ENCODE assay signal across 10 mouse cellular contexts in the genomic region with DNA sequence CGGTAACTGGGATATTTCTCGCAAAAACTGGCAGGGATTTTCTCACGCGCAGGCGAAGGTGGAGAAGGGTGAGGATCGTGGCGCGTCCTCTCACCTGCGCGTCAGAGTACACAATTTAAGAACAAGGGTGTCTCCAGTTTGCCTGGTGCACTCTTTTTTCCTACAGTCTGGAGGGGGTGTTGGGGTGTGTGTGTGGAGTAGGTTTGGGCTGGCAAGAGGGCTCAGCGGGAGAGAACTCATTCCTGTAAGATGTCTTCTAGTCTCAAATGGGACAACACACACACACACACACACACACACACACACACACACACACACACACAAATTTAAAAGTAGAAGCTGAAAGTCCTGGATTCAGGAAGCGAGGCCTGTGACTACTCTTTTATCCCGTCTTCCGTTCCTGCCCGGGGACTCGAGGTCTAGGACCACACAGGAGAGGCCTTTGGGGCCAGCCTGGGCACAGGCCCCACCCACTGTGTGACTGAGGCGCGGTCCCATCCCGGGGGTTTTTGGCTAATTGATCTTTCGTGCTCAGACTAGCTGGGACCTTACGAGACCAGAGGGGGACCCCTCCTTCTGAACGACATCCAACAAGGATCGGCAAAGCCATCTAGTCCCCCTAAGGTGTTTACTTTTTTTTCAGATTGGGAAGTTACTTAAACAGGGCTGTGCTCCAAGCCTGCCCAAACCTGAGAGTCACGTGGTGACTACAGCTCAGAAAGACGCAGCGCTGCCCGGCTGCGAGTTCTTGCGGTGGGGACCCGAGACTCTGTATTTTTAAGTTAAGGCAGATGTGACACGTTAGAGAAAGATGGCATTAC. TPM values are rescaled to one million over a fixed set of nuclear protein-coding genes. Genes with fewer than 3 reads are reported as not detected.
A peak's percentile ranks its signal among the peaks of the same experiment; 100 is the strongest.
DNase-seq lines count a peak whose midpoint lies in the region; ATAC-seq and TF ChIP-seq lines count a peak whose summit lies in the region.
"Had no signal": no experiment of that assay in that cellular context is flagged by ENCODE, and none has a peak within 500 bp of the region (broad histone marks: within the 10 kb centered on the region; RNA-seq: fewer than 3 reads in every experiment).

No protein-coding gene starts in this region.

- no peak for TF ChIP-seq POLR2A in kidney, adult 2 months (IDR thresholded peaks at IDR 0.05; ENCODE audit: low read depth, low read length)

- H3K9me3 ChIP-seq in hindbrain, postnatal 0 days (ENCODE audit: low read length) = no peaks in the 10 kb centered on the region

- H3K27me3 ChIP-seq in kidney, adult 2 months (replicated peaks; ENCODE audit: control insufficient read depth, insufficient read depth, low read length) = no peaks in the 10 kb centered on the region
- peaks cover 24% of the 10 kb centered on the region; the same call in 1 of the 2 replicates for H3K27me3 ChIP-seq in hindbrain, postnatal 0 days (ENCODE audit: insufficient read depth, low read length)
- H3K27me3 ChIP-seq: Patski had no signal

- peak; percentile 57 for ATAC-seq in common myeloid progenitor, adult 5-6 weeks (replicated peaks; ENCODE audit: low read depth, poor library complexity, severe bottlenecking)
- ATAC-seq in hindbrain, postnatal 0 days = 0 out of 2 replicates have a peak, but pooled peaks have one; percentile 2
- ATAC-seq: Patski had no signal

- no peaks in the 10 kb centered on the region for H3K4me1 ChIP-seq in kidney, adult 2 months (ENCODE audit: control insufficient read depth, insufficient read depth, low read length)
- H3K4me1 ChIP-seq in hindbrain, postnatal 0 days (ENCODE audit: insufficient read depth, low read length) = peaks cover 3% of the 10 kb centered on the region; the same call in 1 of the 2 replicates

- H3K4me3 ChIP-seq in kidney, adult 2 months (ENCODE audit: insufficient read depth, low read depth, low read length) = peak overlapping the region; percentile 26
- peak overlapping the region; percentile 55 for H3K4me3 ChIP-seq in hindbrain, postnatal 0 days (ENCODE audit: low read length)
- H3K4me3 ChIP-seq: myocyte had no signal

- H3K27ac ChIP-seq in kidney, adult 2 months (ENCODE audit: insufficient read depth, low read depth, low read length) = no peak overlapping the region
- no peak overlapping the region for H3K27ac ChIP-seq in hindbrain, postnatal 0 days

- H3K9ac ChIP-seq in hindbrain, postnatal 0 days (replicated peaks; ENCODE audit: low read length) = peak overlapping the region; percentile 48; the same call in 1 of the 2 replicates

- H3K4me2 ChIP-seq in hindbrain, postnatal 0 days (ENCODE audit: low read depth, low read length) = peak overlapping the region; percentile 97

- WGBS in kidney, adult 2 months = 6% methylated on average over 31 of the region's 31 CpGs
- 2% methylated on average over 31 of the region's 31 CpGs for WGBS in hindbrain, postnatal 0 days

- no peaks in the 10 kb centered on the region for H3K36me3 ChIP-seq in kidney, adult 2 months (ENCODE audit: control insufficient read depth, insufficient read depth, low read length)
- H3K36me3 ChIP-seq in hindbrain, postnatal 0 days (ENCODE audit: insufficient read depth, low read length) = no peaks in the 10 kb centered on the region

- no peak for DNase-seq in kidney, adult 2 months
- no peak for DNase-seq in kidney, adult 11 months
- DNase-seq in hindbrain, postnatal 0 days (ENCODE audit: low spot score) = no peak
- DNase-seq in naive thymus-derived CD4-positive, alpha-beta T cell, adult 2 months (ENCODE audit: low read depth) = peak; percentile 29
- no peak for DNase-seq in cerebellum, adult 11-12 months
- DNase-seq in left cerebral cortex, adult 18-20 months (ENCODE audit: low spot score in 2 of 2) = no peak
- no peak for DNase-seq in layer of hippocampus, adult 8-10 months (ENCODE audit: low spot score in 2 of 2)

- no peak for TF ChIP-seq CTCF in kidney, adult 2 months (conservative IDR thresholded peaks at IDR 0.05; ENCODE audit: insufficient read depth, insufficient read length, low read depth, low read length)
- TF ChIP-seq CTCF in hindbrain, postnatal 0 days (IDR thresholded peaks at IDR 0.05; ENCODE audit: low read depth) = no peak

RNA-seq across cellular contexts. Expression of gene Zfp64, which starts 42.3 kb away (rescaled TPM):
- polyA plus RNA-seq in kidney, adult 2 months (2012; rRNA removed) = 18.6 and 20.0 TPM in 2 replicates
- total RNA-seq in common myeloid progenitor, adult 5-6 weeks (2017) = 25.8 and 26.5 TPM in 2 replicates
- total RNA-seq in hindbrain, postnatal 0 days (2014; rRNA removed) = 32.1 and 44.3 TPM in 2 replicates
- 24.9 and 27.5 TPM in 2 replicates for polyA plus RNA-seq in hindbrain, postnatal 0 days (2015; fragmentation: Nextera tagmentation; extraction: Ambion mirVana)
- 10 to 100 TPM; 15.7 to 16.7 TPM for total RNA-seq in left cerebral cortex, adult 18-20 months (2021)
- 10 to 100 TPM; 14.5 to 20.1 (median 16.6) TPM for total RNA-seq in layer of hippocampus, adult 8-10 months (2022)
